9 mouse cellular contexts compared by ENCODE assay signal in genomic region chr9:107645153-107645510, GRCm38 (mm10). TPM values are rescaled to one million over a fixed set of nuclear protein-coding genes. Genes with fewer than 3 reads are reported as not detected.
A peak's percentile ranks its signal among the peaks of the same experiment; 100 is the strongest.
DNase-seq lines count a peak whose midpoint lies in the region; ATAC-seq and TF ChIP-seq lines count a peak whose summit lies in the region.
"Had no signal": no experiment of that assay in that cellular context is flagged by ENCODE, and none has a peak within 500 bp of the region (broad histone marks: within the 10 kb centered on the region; RNA-seq: fewer than 3 reads in every experiment).

No protein-coding gene starts in this region.

- peak overlapping the region; percentile 52 for H3K9ac ChIP-seq in neural tube, embryonic 11.5 days (ENCODE audit: low read length)
- peak overlapping the region; percentile 63; the same call in 1 of the 2 replicates for H3K9ac ChIP-seq in hindbrain, embryonic 13.5 days
- H3K9ac ChIP-seq in liver, embryonic 11.5 days (ENCODE audit: low read depth, low read length): 0 out of 2 replicates have a peak overlapping the region, but pooled peaks have one; percentile 56
- no peak overlapping the region for H3K9ac ChIP-seq in stomach, postnatal 0 days (ENCODE audit: low read length)

- no peak for TF ChIP-seq CTCF in stomach, postnatal 0 days (IDR thresholded peaks at IDR 0.05; ENCODE audit: low read depth)

- H3K4me1 ChIP-seq in neural tube, embryonic 11.5 days (ENCODE audit: control insufficient read depth, insufficient read depth, low read length): peaks cover 3% of the 10 kb centered on the region
- H3K4me1 ChIP-seq in hindbrain, embryonic 13.5 days (replicated peaks): peaks cover 35% of the 10 kb centered on the region
- H3K4me1 ChIP-seq in liver, embryonic 11.5 days (replicated peaks; ENCODE audit: control insufficient read depth, insufficient read depth, low read length): peaks cover 8% of the 10 kb centered on the region
- H3K4me1 ChIP-seq in stomach, postnatal 0 days (replicated peaks; ENCODE audit: control insufficient read depth, insufficient read depth): no peaks in the 10 kb centered on the region

- peak; percentile 48; the same call in 1 of the 2 replicates for ATAC-seq in neural tube, embryonic 11.5 days (ENCODE audit: insufficient read depth, low FRiP score, low TSS enrichment)
- no peak for ATAC-seq in hindbrain, embryonic 13.5 days (ENCODE audit: low FRiP score)
- ATAC-seq in liver, embryonic 11.5 days (replicated peaks; ENCODE audit: low FRiP score): peak; percentile 8; the same call in 1 of the 2 replicates
- 0 out of 2 replicates have a peak, but pooled peaks have one; percentile 11 for ATAC-seq in stomach, postnatal 0 days (ENCODE audit: low FRiP score, low TSS enrichment)

- H3K9me3 ChIP-seq in neural tube, embryonic 11.5 days (ENCODE audit: control insufficient read depth, low read length): no peaks in the 10 kb centered on the region
- no peaks in the 10 kb centered on the region for H3K9me3 ChIP-seq in hindbrain, embryonic 13.5 days
- H3K9me3 ChIP-seq in liver, embryonic 11.5 days (ENCODE audit: control insufficient read depth, low read length): no peaks in the 10 kb centered on the region
- no peaks in the 10 kb centered on the region for H3K9me3 ChIP-seq in stomach, postnatal 0 days (ENCODE audit: control insufficient read depth, low read length)

- H3K36me3 ChIP-seq in neural tube, embryonic 11.5 days (ENCODE audit: control insufficient read depth, insufficient read depth, low read length): no peaks in the 10 kb centered on the region
- no peaks in the 10 kb centered on the region for H3K36me3 ChIP-seq in hindbrain, embryonic 13.5 days
- H3K36me3 ChIP-seq in liver, embryonic 11.5 days (ENCODE audit: control insufficient read depth, insufficient read depth, low read length): no peaks in the 10 kb centered on the region
- no peaks in the 10 kb centered on the region for H3K36me3 ChIP-seq in stomach, postnatal 0 days (ENCODE audit: control insufficient read depth, insufficient read depth, low read length)

- no peaks in the 10 kb centered on the region for H3K27me3 ChIP-seq in neural tube, embryonic 11.5 days (ENCODE audit: control insufficient read depth, insufficient read depth, low read length)
- H3K27me3 ChIP-seq in hindbrain, embryonic 13.5 days: 0 out of 2 replicates have a peak, but pooled peaks cover 4% of the 10 kb centered on the region
- no peaks in the 10 kb centered on the region for H3K27me3 ChIP-seq in liver, embryonic 11.5 days (replicated peaks; ENCODE audit: control insufficient read depth, insufficient read depth, low read length)
- H3K27me3 ChIP-seq in stomach, postnatal 0 days (ENCODE audit: control insufficient read depth, insufficient read depth, low read length): no peaks in the 10 kb centered on the region

- H3K4me3 ChIP-seq in neural tube, embryonic 11.5 days (ENCODE audit: low read depth, low read length): no peak overlapping the region
- H3K4me3 ChIP-seq in hindbrain, embryonic 13.5 days: peak overlapping the region; percentile 41; the same call in 1 of the 2 replicates
- H3K4me3 ChIP-seq in liver, embryonic 11.5 days (ENCODE audit: low read depth, low read length): no peak overlapping the region
- H3K4me3 ChIP-seq in stomach, postnatal 0 days (ENCODE audit: low read depth, low read length): no peak overlapping the region

- WGBS in neural tube, embryonic 11.5 days: 54% methylated on average over 7 of the region's 7 CpGs
- 54% methylated on average over 7 of the region's 7 CpGs for WGBS in hindbrain, embryonic 13.5 days
- WGBS in liver, embryonic 11.5 days: 47% methylated on average over 7 of the region's 7 CpGs
- WGBS in stomach, postnatal 0 days: 42% methylated on average over 7 of the region's 7 CpGs

- no peak for DNase-seq in neural tube, embryonic 11.5 days (ENCODE audit: low spot score)
- DNase-seq in neural tube, embryonic 10.5 days (ENCODE audit: extremely low spot score, low spot score): no peak
- no peak for DNase-seq in liver, embryonic 11.5 days (ENCODE audit: low spot score)
- DNase-seq in stomach, postnatal 0 days (ENCODE audit: low spot score): no peak
- no peak for DNase-seq in urinary bladder, adult 2 months (ENCODE audit: low spot score)
- no peak for DNase-seq in urinary bladder, postnatal 14 days (ENCODE audit: low spot score)
- DNase-seq in ovary, adult 18-20 months (ENCODE audit: low spot score): no peak

- H3K27ac ChIP-seq in neural tube, embryonic 11.5 days (ENCODE audit: low read depth, low read length): no peak overlapping the region
- H3K27ac ChIP-seq in hindbrain, embryonic 13.5 days: no peak overlapping the region
- H3K27ac ChIP-seq in liver, embryonic 11.5 days (ENCODE audit: low read depth, low read length): no peak overlapping the region
- no peak overlapping the region for H3K27ac ChIP-seq in stomach, postnatal 0 days (replicated peaks)

- TF ChIP-seq EP300 in stomach, postnatal 0 days (optimal IDR thresholded peaks at IDR 0.05): no peak

- no peak overlapping the region; the same call in 1 of the 2 replicates for H3K4me2 ChIP-seq in neural tube, embryonic 11.5 days (ENCODE audit: low read depth)
- H3K4me2 ChIP-seq in hindbrain, embryonic 13.5 days: peak overlapping the region; percentile 67
- H3K4me2 ChIP-seq in liver, embryonic 11.5 days: peak overlapping the region; percentile 70
- H3K4me2 ChIP-seq in stomach, postnatal 0 days (replicated peaks; ENCODE audit: low read depth): peak overlapping the region; percentile 59

RNA-seq across cellular contexts. Expression of gene Gnai2, which starts 10.0 kb away (rescaled TPM):
- 434 and 452 TPM in 2 replicates for polyA plus RNA-seq in neural tube, embryonic 11.5 days (2014; fragmentation: Nextera tagmentation; extraction: Ambion mirVana)
- polyA plus RNA-seq in hindbrain, embryonic 13.5 days (2015; fragmentation: Nextera tagmentation; extraction: Ambion mirVana): 335 and 338 TPM in 2 replicates
- polyA plus RNA-seq in liver, embryonic 11.5 days (2014; fragmentation: Nextera tagmentation; extraction: Ambion mirVana): 217 and 233 TPM in 2 replicates
- 189 and 195 TPM in 2 replicates for polyA plus RNA-seq in stomach, postnatal 0 days (2015; fragmentation: Nextera tagmentation; extraction: Ambion mirVana)
- 449 and 465 TPM in 2 replicates for polyA plus RNA-seq in urinary bladder, adult 2 months (2012; rRNA removed)

RNA-seq across cellular contexts. Expression of gene Slc38a3, which starts 24.2 kb away (rescaled TPM):
- 6.8 and 7.2 TPM in 2 replicates for polyA plus RNA-seq in neural tube, embryonic 11.5 days (2014; fragmentation: Nextera tagmentation; extraction: Ambion mirVana)
- polyA plus RNA-seq in hindbrain, embryonic 13.5 days (2015; fragmentation: Nextera tagmentation; extraction: Ambion mirVana): 25.3 and 26.2 TPM in 2 replicates
- 3.9 and 4.0 TPM in 2 replicates for polyA plus RNA-seq in liver, embryonic 11.5 days (2014; fragmentation: Nextera tagmentation; extraction: Ambion mirVana)
- 0.95 and 1.1 TPM in 2 replicates for polyA plus RNA-seq in stomach, postnatal 0 days (2015; fragmentation: Nextera tagmentation; extraction: Ambion mirVana)
- 0.44 and 0.45 TPM in 2 replicates for polyA plus RNA-seq in urinary bladder, adult 2 months (2012; rRNA removed)
- polyA plus RNA-seq: macrophage had no signal

RNA-seq across cellular contexts. Expression of gene Gnat1, which starts 34.4 kb away (rescaled TPM):
- polyA plus RNA-seq in neural tube, embryonic 11.5 days (2014; fragmentation: Nextera tagmentation; extraction: Ambion mirVana): 1.9 and 2.4 TPM in 2 replicates
- polyA plus RNA-seq in hindbrain, embryonic 13.5 days (2015; fragmentation: Nextera tagmentation; extraction: Ambion mirVana): 1.8 TPM in 2 replicates
- 4.7 and 5.0 TPM in 2 replicates for polyA plus RNA-seq in liver, embryonic 11.5 days (2014; fragmentation: Nextera tagmentation; extraction: Ambion mirVana)
- polyA plus RNA-seq in stomach, postnatal 0 days (2015; fragmentation: Nextera tagmentation; extraction: Ambion mirVana): 2.1 and 2.9 TPM in 2 replicates
- polyA plus RNA-seq in urinary bladder, adult 2 months (2012; rRNA removed): 0.06 TPM in 1 of 2 replicates, not detected in the other
- polyA plus RNA-seq: macrophage had no signal

RNA-seq across cellular contexts. Expression of gene Sema3b, which starts 36.1 kb away (rescaled TPM):
- 2.6 and 3.0 TPM in 2 replicates for polyA plus RNA-seq in neural tube, embryonic 11.5 days (2014; fragmentation: Nextera tagmentation; extraction: Ambion mirVana)
- polyA plus RNA-seq in hindbrain, embryonic 13.5 days (2015; fragmentation: Nextera tagmentation; extraction: Ambion mirVana): 3.4 and 4.2 TPM in 2 replicates
- 0.63 and 0.79 TPM in 2 replicates for polyA plus RNA-seq in liver, embryonic 11.5 days (2014; fragmentation: Nextera tagmentation; extraction: Ambion mirVana)
- 16.3 and 19.1 TPM in 2 replicates for polyA plus RNA-seq in stomach, postnatal 0 days (2015; fragmentation: Nextera tagmentation; extraction: Ambion mirVana)
- polyA plus RNA-seq in urinary bladder, adult 2 months (2012; rRNA removed): 57.1 and 71.0 TPM in 2 replicates
- polyA plus RNA-seq: macrophage had no signal

RNA-seq across cellular contexts. Expression of gene Ifrd2, which starts 57.7 kb away (rescaled TPM):
- 35.2 and 39.0 TPM in 2 replicates for polyA plus RNA-seq in neural tube, embryonic 11.5 days (2014; fragmentation: Nextera tagmentation; extraction: Ambion mirVana)
- 11.8 and 14.1 TPM in 2 replicates for polyA plus RNA-seq in hindbrain, embryonic 13.5 days (2015; fragmentation: Nextera tagmentation; extraction: Ambion mirVana)
- 219 and 230 TPM in 2 replicates for polyA plus RNA-seq in liver, embryonic 11.5 days (2014; fragmentation: Nextera tagmentation; extraction: Ambion mirVana)
- polyA plus RNA-seq in stomach, postnatal 0 days (2015; fragmentation: Nextera tagmentation; extraction: Ambion mirVana): 35.5 and 42.7 TPM in 2 replicates
- 31.3 and 36.0 TPM in 2 replicates for polyA plus RNA-seq in urinary bladder, adult 2 months (2012; rRNA removed)
